Mouse (Mus musculus) myocyte (in vitro differentiated cells): ENCODE measurements around the gene Il6st. TPM values are rescaled to one million over a fixed set of nuclear protein-coding genes. Genes with fewer than 3 reads are reported as not detected.
"Not testable (repeated sequence)": the region's sequence is repeated elsewhere in the genome, so short reads cannot be mapped to it uniquely, and the experiment has no call there.

Source experiments
- H3K27me3 ChIP-seq: one replicate; pipeline ENCODE4 v1.6.1; 2011; ENCODE audit not compliant: control insufficient read depth, insufficient read depth, insufficient read length
- H3K36me3 ChIP-seq: one replicate; pipeline ENCODE4 v1.6.1; 2011; ENCODE audit not compliant: control insufficient read depth, insufficient read depth
- H3K4me2 ChIP-seq: one replicate; pipeline ENCODE4 v1.6.1; 2011; ENCODE audit warnings: low read depth, control low read depth
- H3K4me3 ChIP-seq: one replicate; pipeline ENCODE4 v1.5.1; 2011; ENCODE audit warnings: mild to moderate bottlenecking, control low read depth, moderate library complexity
- H3K79me2 ChIP-seq: one replicate; pipeline ENCODE4 v1.6.1; 2011; ENCODE audit not compliant: control insufficient read depth, insufficient read depth
- H3ac ChIP-seq: one replicate; pipeline ENCODE4 v1.6.1; 2011; ENCODE audit not compliant: control insufficient read depth, insufficient read length
- CEBPB ChIP-seq: IDR thresholded peaks from 2 replicates; pipeline ENCODE4 v1.6.1; 2011; ENCODE audit warnings: mild to moderate bottlenecking, moderate library complexity; ENCODE audit not compliant: poor library complexity, insufficient read depth, severe bottlenecking
- E2F4 ChIP-seq: IDR thresholded peaks from one replicate; pipeline ENCODE4 v1.6.1; 2011; ENCODE audit warnings: mild to moderate bottlenecking, control low read depth, moderate library complexity; ENCODE audit not compliant: insufficient read depth
- MAX ChIP-seq: IDR thresholded peaks from one replicate; pipeline ENCODE4 v1.6.1; 2011; ENCODE audit warnings: low read depth, mild to moderate bottlenecking, control low read depth
- MYOD1 ChIP-seq, 3 experiments: IDR thresholded peaks; one replicate each; pipeline ENCODE4 v1.6.1; 2011; ENCODE audit warnings: control low read depth in 2 of 3, low read depth in 2 of 3, mild to moderate bottlenecking in 2 of 3, moderate library complexity in 1 of 3; ENCODE audit not compliant: insufficient read length in 2 of 3, control insufficient read depth in 1 of 3
- MYOG ChIP-seq, 3 experiments: IDR thresholded peaks; one replicate each; pipeline ENCODE4 v1.6.1; 2011; ENCODE audit warnings: control low read depth in 2 of 3, low read depth in 2 of 3, mild to moderate bottlenecking in 2 of 3; ENCODE audit not compliant: insufficient read length in 2 of 3, control insufficient read depth in 1 of 3, insufficient read depth in 1 of 3
- POLR2A ChIP-seq: IDR thresholded peaks from one replicate; pipeline ENCODE4 v1.6.1; 2011; ENCODE audit warnings: low read depth, mild to moderate bottlenecking, control low read depth, moderate library complexity; ENCODE audit not compliant: insufficient read length
- POLR2AphosphoS2 ChIP-seq: IDR thresholded peaks from one replicate; pipeline ENCODE4 v1.6.1; 2011; ENCODE audit warnings: low read depth, control low read depth; ENCODE audit not compliant: insufficient read length
- REST ChIP-seq: IDR thresholded peaks from one replicate; pipeline ENCODE4 v1.6.1; 2011; ENCODE audit warnings: mild to moderate bottlenecking, control low read depth, moderate library complexity; ENCODE audit not compliant: insufficient read depth, insufficient read length
- SRF ChIP-seq: IDR thresholded peaks from one replicate; pipeline ENCODE4 v1.6.1; 2011; ENCODE audit warnings: low read depth; ENCODE audit not compliant: control insufficient read depth, insufficient read length
- TCF12 ChIP-seq: IDR thresholded peaks from one replicate; pipeline ENCODE4 v1.6.1; 2011; ENCODE audit warnings: mild to moderate bottlenecking, control low read depth; ENCODE audit not compliant: poor library complexity, insufficient read depth, severe bottlenecking
- TCF3 ChIP-seq: IDR thresholded peaks from one replicate; pipeline ENCODE4 v1.6.1; 2011; ENCODE audit warnings: low read depth, control low read depth; ENCODE audit not compliant: insufficient read length
- USF1 ChIP-seq: IDR thresholded peaks from one replicate; pipeline ENCODE4 v1.6.1; 2011; ENCODE audit warnings: low read depth, mild to moderate bottlenecking, control low read depth, moderate library complexity
- polyA plus RNA-seq: library from polyadenylated mRNA; unstranded; fragments of >200 nt; fragmentation: generic; extraction: Trizol; gene quantifications from one replicate; pipeline ENCODE4 v1.2.1, GENCODE M21; 2012; ENCODE audit warnings: missing spikeins

Gene Il6st
- polyA plus RNA-seq, 1 experiment: 50.6 TPM

GRCm38 (mm10) chr13:112418595-112418994 is 45.3 kb upstream of the Il6st start:
- H3K4me3 ChIP-seq: no peak overlapping the region
- H3ac ChIP-seq: no peak overlapping the region
- no peak for TF ChIP-seq TCF3
- no peak for TF ChIP-seq MYOG (IDR thresholded peaks at IDR 0.05; ENCODE audit: control insufficient read depth in 1 of 3, insufficient read depth in 1 of 3, insufficient read length in 2 of 3, low read depth in 2 of 3)
- no peak for TF ChIP-seq MYOD1 (IDR thresholded peaks at IDR 0.05; ENCODE audit: control insufficient read depth in 1 of 3, insufficient read length in 2 of 3, low read depth in 2 of 3)
- no peak for TF ChIP-seq E2F4
- no peak for TF ChIP-seq CEBPB
- H3K27me3 ChIP-seq: no peaks in the 10 kb centered on the region
- no peaks in the 10 kb centered on the region for H3K79me2 ChIP-seq
- no peak overlapping the region for H3K4me2 ChIP-seq
- H3K36me3 ChIP-seq: no peaks in the 10 kb centered on the region

DNA sequence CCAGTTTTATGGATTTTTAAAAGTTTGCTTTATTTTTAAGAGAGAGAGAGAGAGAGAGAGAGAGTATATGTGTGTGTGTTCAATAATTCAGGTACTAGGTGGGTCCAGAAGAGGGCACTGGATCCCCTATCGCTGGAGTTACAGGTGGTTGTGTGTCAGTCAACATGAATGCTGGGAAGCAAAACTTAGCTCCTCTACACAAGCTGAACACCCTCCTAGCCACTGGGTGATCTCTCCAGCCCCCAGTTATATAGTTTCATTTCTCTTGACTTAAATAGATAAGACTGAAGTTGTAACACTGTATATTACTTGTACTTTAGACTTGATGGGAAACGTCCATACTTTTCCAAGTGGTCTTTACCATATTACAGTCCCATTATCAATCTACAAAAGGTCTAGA is 39.7 kb upstream of the Il6st start:
- TF ChIP-seq MYOG (IDR thresholded peaks at IDR 0.05; ENCODE audit: control insufficient read depth in 1 of 3, insufficient read depth in 1 of 3, insufficient read length in 2 of 3, low read depth in 2 of 3) (no peak), MYOD1 (IDR thresholded peaks at IDR 0.05; ENCODE audit: control insufficient read depth in 1 of 3, insufficient read length in 2 of 3, low read depth in 2 of 3) (no peak), SRF (no peak), POLR2A (no peak), USF1 (no peak), POLR2AphosphoS2 (no peak), REST (no peak), MAX (no peak), TCF12 (no peak), TCF3 (no peak), E2F4 (no peak), CEBPB (no peak)
- no peaks in the 10 kb centered on the region for H3K36me3 ChIP-seq
- no peak overlapping the region for H3K4me2 ChIP-seq

GRCm38 (mm10) chr13:112424635-112425034 is 39.2 kb upstream of the Il6st start:
- Histone ChIP-seq H3K4me3 (no peak overlapping the region), H3K79me2 (no peaks in the 10 kb centered on the region), H3ac (no peak overlapping the region), H3K27me3 (no peaks in the 10 kb centered on the region), H3K36me3 (no peaks in the 10 kb centered on the region), H3K4me2 (peak overlapping the region; percentile 48)
- TF ChIP-seq MYOG (IDR thresholded peaks at IDR 0.05; ENCODE audit: control insufficient read depth in 1 of 3, insufficient read depth in 1 of 3, insufficient read length in 2 of 3, low read depth in 2 of 3): no peak
- TF ChIP-seq TCF12: no peak
- TF ChIP-seq MYOD1 (IDR thresholded peaks at IDR 0.05; ENCODE audit: control insufficient read depth in 1 of 3, insufficient read length in 2 of 3, low read depth in 2 of 3): peak in 2 of 3 experiments; percentile 42 to 65
- no peak for TF ChIP-seq POLR2A

More for the DNA sequence above, 39.7 kb upstream of the Il6st start:
- Histone ChIP-seq H3K79me2 (no peaks in the 10 kb centered on the region), H3K4me3 (no peak overlapping the region), H3K27me3 (no peaks in the 10 kb centered on the region), H3ac (no peak overlapping the region)

GRCm38 (mm10) chr13:112425181-112425654 is 38.7 kb upstream of the Il6st start:
- TF ChIP-seq TCF12: peak; percentile 19
- TF ChIP-seq SRF: no peak
- TF ChIP-seq CEBPB: peak; percentile 98
- no peak for TF ChIP-seq POLR2A
- TF ChIP-seq MYOD1 (IDR thresholded peaks at IDR 0.05; ENCODE audit: control insufficient read depth in 1 of 3, insufficient read length in 2 of 3, low read depth in 2 of 3): peak; percentile 8 to 78 (median 30)
- TF ChIP-seq MYOG (IDR thresholded peaks at IDR 0.05; ENCODE audit: control insufficient read depth in 1 of 3, insufficient read depth in 1 of 3, insufficient read length in 2 of 3, low read depth in 2 of 3): peak in 2 of 3 experiments; percentile 33 to 53
- Histone ChIP-seq H3K79me2 (no peaks in the 10 kb centered on the region), H3K4me2 (peak overlapping the region; percentile 48), H3K27me3 (no peaks in the 10 kb centered on the region), H3K4me3 (no peak overlapping the region), H3ac (no peak overlapping the region), H3K36me3 (no peaks in the 10 kb centered on the region)

DNA sequence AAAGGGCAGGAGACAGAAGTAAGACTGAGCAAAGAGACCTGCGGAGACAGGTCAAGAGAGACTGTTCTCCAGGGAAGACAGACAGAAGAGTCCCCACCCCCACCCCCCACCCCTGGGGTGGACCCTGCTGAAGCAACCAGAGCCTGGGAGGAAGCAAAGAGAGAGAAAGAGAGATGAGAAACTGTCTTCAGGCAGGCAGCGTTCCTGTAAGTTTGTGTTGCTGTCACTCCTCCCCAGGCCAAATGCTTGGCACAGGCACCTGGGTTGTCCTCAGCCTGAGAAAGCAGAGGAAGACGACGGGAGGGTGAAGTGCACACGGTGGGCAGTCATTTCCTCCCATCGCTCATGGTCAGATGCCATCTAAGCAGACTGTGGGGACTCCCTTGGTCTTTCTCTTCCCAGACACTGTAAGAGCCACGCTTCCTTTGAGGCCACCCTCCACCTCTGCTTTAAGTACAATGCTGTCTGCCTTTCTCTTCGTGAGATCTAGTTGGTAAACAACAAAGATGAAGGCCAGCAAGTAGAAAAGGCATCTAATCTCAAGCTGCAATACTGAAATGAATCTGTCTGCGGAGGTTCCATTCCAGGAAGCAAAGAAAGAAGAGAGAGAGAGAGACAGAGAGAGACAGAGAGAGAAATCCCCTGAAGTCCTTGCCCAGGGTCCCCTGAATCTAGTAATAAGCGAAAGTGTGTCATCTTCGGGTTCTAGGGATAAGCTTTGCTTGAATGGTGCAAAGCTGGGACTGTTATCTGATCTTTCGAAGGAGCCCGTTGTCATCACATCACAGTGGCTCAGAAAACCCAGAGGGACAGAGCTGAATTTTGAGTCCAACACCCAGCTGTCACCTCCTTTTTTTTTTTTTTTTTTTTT is 37.4 kb upstream of the Il6st start:
- Histone ChIP-seq H3K4me2 (no peak overlapping the region), H3K4me3 (no peak overlapping the region), H3K27me3 (no peaks in the 10 kb centered on the region), H3K36me3 (no peaks in the 10 kb centered on the region), H3K79me2 (no peaks in the 10 kb centered on the region), H3ac (no peak overlapping the region)
- TF ChIP-seq POLR2A (no peak), E2F4 (no peak), USF1 (no peak), MAX (no peak), TCF12 (no peak), CEBPB (no peak), SRF (no peak), TCF3 (no peak), MYOG (IDR thresholded peaks at IDR 0.05; ENCODE audit: control insufficient read depth in 1 of 3, insufficient read depth in 1 of 3, insufficient read length in 2 of 3, low read depth in 2 of 3) (no peak), POLR2AphosphoS2 (no peak), MYOD1 (IDR thresholded peaks at IDR 0.05; ENCODE audit: control insufficient read depth in 1 of 3, insufficient read length in 2 of 3, low read depth in 2 of 3) (no peak), REST (no peak)

DNA sequence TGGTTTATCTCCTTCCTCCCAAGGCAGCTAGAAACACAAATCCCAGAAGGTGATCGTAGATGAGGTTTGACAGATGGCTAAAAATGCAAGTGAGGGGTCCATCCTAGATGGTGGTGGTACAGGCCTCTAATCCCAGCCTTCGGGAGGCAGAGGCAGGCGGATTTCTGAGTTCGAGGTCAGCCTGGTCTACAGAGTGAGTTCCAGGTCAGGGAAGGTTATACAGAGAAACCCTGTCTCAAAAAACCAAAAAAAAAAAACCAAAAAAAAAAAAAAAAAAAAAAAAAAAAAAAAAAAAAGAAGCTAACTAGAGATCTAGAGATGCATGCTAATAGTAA is 36.8 kb upstream of the Il6st start:
- H3ac ChIP-seq, H3K4me3 ChIP-seq, H3K27me3 ChIP-seq, H3K36me3 ChIP-seq, H3K79me2 ChIP-seq, H3K4me2 ChIP-seq: not testable (repeated sequence)
